Mouse (Mus musculus) spleen, adult 2 months (tissue): ENCODE results near the gene Zfr. TPM values are rescaled to one million over a fixed set of nuclear protein-coding genes. Genes with fewer than 3 reads are reported as not detected.
"Not testable (repeated sequence)": the region's sequence is repeated elsewhere in the genome, so short reads cannot be mapped to it uniquely, and the experiment has no call there.

Source experiments
- DNase-seq, 2 experiments: peaks; one replicate each; pipeline versions ENCODE4 v3.0.0 to v3.0.0-alpha.2; 2012 to 2021; ENCODE audit warnings: low spot score in 2 of 2, low read depth in 1 of 2
- H3K27ac ChIP-seq: fragments of 200-500 bp; 2 replicates; pipeline ENCODE4 v1.5.1; 2012; ENCODE audit warnings: low read length, inconsistent platforms; ENCODE audit not compliant: insufficient read depth
- H3K27me3 ChIP-seq: fragments of 200-500 bp; 2 replicates; pipeline ENCODE4 v1.6.1; 2012; ENCODE audit warnings: mild to moderate bottlenecking, moderate library complexity, low read length, inconsistent platforms; ENCODE audit not compliant: control insufficient read depth, insufficient read depth
- H3K36me3 ChIP-seq: fragments of 200-500 bp; 2 replicates; pipeline ENCODE4 v1.6.1; 2012; ENCODE audit warnings: mild to moderate bottlenecking, low read length, inconsistent platforms; ENCODE audit not compliant: control insufficient read depth, insufficient read depth
- H3K4me1 ChIP-seq: fragments of 200-500 bp; 2 replicates; pipeline ENCODE4 v1.6.1; 2011; ENCODE audit warnings: inconsistent platforms; ENCODE audit not compliant: control insufficient read depth, insufficient read depth, insufficient read length
- H3K4me3 ChIP-seq: fragments of 200-500 bp; 2 replicates; pipeline ENCODE4 v1.5.1; 2011; ENCODE audit warnings: mild to moderate bottlenecking, inconsistent platforms; ENCODE audit not compliant: insufficient read depth, insufficient read length; ENCODE audit errors: extremely low read depth
- CTCF ChIP-seq: fragments of 200-500 bp; IDR thresholded peaks from 2 replicates; pipeline ENCODE4 v1.5.1; 2011; ENCODE audit warnings: mild to moderate bottlenecking, inconsistent platforms; ENCODE audit not compliant: insufficient read depth, insufficient read length, insufficient replicate concordance; ENCODE audit errors: extremely low read depth
- POLR2A ChIP-seq: fragments of 200-500 bp; IDR thresholded peaks from 2 replicates; pipeline ENCODE4 v1.6.1; 2011; ENCODE audit warnings: low read depth, low read length, inconsistent platforms
- WGBS: fragments of 180-500 bp; shearing (Covaris S2); methylation state at CpG from one replicate; pipeline ENCODE4 v1.1.7; 2018; 5-methylcytosine and 5-hydroxymethylcytosine counted together
- polyA plus RNA-seq: library from polyadenylated mRNA; depleted of rRNA; stranded (reverse); fragments of >200 nt; gene quantifications from 2 replicates; pipeline ENCODE4 v1.2.3, GENCODE M21; 2012

Gene Zfr
- polyA plus RNA-seq, 1 experiment = 77.2 TPM

DNA sequence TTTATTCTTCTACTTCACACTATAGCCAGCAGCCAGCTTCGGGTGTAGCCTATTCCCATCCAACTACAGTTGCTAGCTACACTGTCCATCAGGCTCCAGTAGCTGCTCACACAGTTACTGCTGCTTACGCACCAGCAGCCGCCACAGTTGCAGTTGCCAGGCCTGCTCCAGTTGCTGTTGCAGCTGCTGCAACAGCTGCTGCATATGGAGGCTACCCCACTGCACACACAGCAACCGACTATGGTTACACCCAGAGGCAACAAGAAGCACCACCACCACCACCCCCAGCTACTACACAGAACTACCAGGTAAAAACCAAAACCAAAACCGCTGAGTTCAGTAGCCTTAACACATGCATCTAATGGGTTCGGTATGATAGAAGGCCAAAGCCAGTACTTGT is 18.7 kb downstream of the Zfr start:
- Histone ChIP-seq H3K4me3 (no peak overlapping the region), H3K36me3 (peaks cover 9% of the 10 kb centered on the region), H3K27ac (no peak overlapping the region), H3K27me3 (no peaks in the 10 kb centered on the region), H3K4me1 (no peaks in the 10 kb centered on the region)
- WGBS = 81% methylated on average over 6 of the region's 6 CpGs
- TF ChIP-seq POLR2A = no peak
- no peak for TF ChIP-seq CTCF
- no peak for DNase-seq

DNA sequence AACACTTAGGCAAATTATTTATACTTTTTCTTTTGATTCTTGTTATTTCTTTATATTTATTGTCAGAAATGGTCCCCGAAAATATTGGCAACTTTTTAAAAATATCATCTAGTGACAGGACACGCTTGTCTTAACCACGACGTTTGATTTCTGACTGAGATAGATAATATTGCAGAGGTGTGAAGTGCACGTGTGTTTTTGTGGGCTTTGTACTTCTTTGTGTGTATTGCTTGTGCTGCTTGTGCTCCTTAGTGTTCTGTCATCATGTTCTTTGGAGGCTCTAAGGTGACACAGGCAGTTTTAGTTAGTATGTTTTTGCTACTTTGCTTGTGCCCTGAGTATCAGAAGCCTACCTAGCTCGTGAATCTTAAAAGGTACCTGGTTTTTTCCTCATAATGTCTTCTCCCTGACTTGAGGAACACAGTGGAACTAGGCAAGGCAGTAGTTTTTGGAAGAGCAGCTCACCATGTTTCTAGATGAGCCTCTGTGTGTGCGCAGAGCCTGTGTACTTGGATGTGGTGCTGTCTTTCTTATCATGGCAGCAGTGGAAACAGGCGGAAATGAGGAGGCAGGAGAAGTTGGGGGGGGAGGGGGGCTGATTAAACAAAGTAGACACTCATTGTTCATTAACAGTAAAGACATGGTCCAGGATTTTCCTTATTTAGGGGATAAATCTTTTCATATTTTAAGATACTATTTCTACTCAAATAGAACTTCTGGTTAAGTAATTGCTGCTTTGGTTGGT is 23.5 kb downstream of the Zfr start:
- no peak overlapping the region for H3K4me3 ChIP-seq
- TF ChIP-seq POLR2A (no peak), CTCF (no peak)
- DNase-seq = no peak
- WGBS = 79% methylated on average over 8 of the region's 8 CpGs
- H3K36me3 ChIP-seq = peaks cover 15% of the 10 kb centered on the region
- no peak overlapping the region for H3K27ac ChIP-seq
- no peaks in the 10 kb centered on the region for H3K27me3 ChIP-seq
- no peaks in the 10 kb centered on the region for H3K4me1 ChIP-seq

DNA sequence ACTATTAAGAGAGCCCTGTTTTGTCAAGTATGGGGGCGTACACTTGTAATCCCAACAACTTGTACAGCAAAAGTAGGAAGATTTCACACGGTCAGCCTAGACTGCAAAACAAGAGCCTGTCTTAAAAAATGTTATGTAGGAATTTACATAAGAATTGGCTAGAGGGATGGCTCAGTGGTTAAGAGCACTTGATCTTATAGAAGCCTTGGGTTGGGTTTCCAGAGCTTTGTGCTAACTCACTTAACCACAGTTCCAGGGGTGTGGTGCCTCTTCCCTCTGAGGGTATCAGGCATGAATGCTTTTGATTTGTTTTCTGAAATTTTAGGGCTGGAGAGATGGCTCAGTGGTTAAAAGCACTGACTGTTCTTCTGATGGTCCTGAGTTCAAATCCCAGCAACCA is 29.8 kb downstream of the Zfr start:
- Histone ChIP-seq H3K4me1 (no peaks in the 10 kb centered on the region), H3K36me3 (peaks cover 25% of the 10 kb centered on the region), H3K27ac (no peak overlapping the region), H3K4me3 (no peak overlapping the region), H3K27me3 (no peaks in the 10 kb centered on the region)
- TF ChIP-seq CTCF (no peak), POLR2A (no peak)
- 92% methylated on average over 2 of the region's 2 CpGs for WGBS
- no peak for DNase-seq

DNA sequence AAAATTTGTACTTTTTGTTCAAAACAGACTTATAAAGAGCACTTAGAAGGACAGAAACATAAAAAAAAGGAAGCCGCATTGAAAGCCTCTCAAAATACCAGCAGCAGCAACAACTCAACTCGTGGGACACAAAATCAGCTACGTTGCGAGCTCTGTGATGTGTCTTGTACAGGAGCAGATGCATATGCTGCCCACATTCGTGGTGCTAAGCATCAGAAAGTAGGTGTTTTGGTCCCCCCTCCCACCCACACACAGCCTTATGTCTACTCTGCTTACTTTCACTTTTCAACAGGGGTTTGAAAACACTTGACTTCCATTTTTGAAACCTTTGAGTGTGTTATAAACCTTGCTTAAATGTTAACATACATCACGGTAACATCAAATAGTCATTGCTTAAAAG is 31.9 kb downstream of the Zfr start:
- no peaks in the 10 kb centered on the region for H3K4me1 ChIP-seq
- DNase-seq = no peak
- no peak overlapping the region for H3K27ac ChIP-seq
- no peak overlapping the region for H3K4me3 ChIP-seq
- 83% methylated on average over 6 of the region's 6 CpGs for WGBS
- no peaks in the 10 kb centered on the region for H3K27me3 ChIP-seq
- TF ChIP-seq POLR2A (no peak), CTCF (no peak)
- H3K36me3 ChIP-seq = peaks cover 29% of the 10 kb centered on the region

DNA sequence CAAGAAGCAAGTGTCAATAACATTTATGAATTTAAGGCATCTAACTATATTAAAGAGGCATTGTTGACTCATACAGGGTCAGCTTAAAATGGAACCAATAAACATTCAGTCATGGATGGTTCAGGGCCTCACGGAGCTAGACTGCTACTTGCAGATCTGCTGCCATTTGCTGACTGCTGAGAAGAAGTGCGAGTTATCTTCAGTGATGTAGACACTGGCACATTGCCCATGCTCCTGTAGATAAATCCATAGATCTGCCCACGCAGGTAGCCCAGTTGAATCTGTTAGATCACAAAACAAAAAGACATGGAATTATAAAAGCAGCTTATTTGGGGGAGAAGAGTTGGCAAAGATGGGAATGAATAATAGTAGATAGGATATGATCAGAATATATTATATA is 36.1 kb downstream of the Zfr start:
- no peaks in the 10 kb centered on the region for H3K4me1 ChIP-seq
- 89% methylated on average over 3 of the region's 3 CpGs for WGBS
- TF ChIP-seq CTCF (no peak), POLR2A (no peak)
- H3K27ac ChIP-seq = no peak overlapping the region
- H3K27me3 ChIP-seq = no peaks in the 10 kb centered on the region
- H3K4me3 ChIP-seq = no peak overlapping the region
- peaks cover 33% of the 10 kb centered on the region for H3K36me3 ChIP-seq
- DNase-seq = no peak

DNA sequence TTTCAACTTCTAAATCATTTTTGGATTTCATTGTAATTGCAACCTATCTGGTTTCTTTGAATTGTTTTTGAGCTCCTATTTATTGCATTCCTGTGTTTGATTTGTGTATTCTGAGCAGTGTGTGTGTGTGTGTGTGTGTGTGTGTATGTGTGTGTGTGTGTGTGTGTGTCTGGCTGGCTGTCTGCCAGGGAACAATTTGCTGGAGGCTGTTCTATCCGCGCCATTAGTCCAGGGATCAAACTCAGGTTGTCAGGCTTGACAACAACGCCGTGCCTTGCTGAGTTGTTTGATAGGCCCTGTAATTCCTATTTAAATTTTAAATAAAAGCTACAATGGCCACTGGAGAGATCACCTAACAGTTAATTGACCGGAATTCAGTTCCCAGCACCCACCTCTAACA is 60.5 kb downstream of the Zfr start:
- WGBS = 96% methylated on average over 5 of the region's 5 CpGs
- Histone ChIP-seq H3K27ac (no peak overlapping the region), H3K4me3 (no peak overlapping the region), H3K36me3 (peaks cover 14% of the 10 kb centered on the region), H3K4me1 (no peaks in the 10 kb centered on the region), H3K27me3 (no peaks in the 10 kb centered on the region)
- no peak for DNase-seq
- TF ChIP-seq CTCF (no peak), POLR2A (no peak)

DNA sequence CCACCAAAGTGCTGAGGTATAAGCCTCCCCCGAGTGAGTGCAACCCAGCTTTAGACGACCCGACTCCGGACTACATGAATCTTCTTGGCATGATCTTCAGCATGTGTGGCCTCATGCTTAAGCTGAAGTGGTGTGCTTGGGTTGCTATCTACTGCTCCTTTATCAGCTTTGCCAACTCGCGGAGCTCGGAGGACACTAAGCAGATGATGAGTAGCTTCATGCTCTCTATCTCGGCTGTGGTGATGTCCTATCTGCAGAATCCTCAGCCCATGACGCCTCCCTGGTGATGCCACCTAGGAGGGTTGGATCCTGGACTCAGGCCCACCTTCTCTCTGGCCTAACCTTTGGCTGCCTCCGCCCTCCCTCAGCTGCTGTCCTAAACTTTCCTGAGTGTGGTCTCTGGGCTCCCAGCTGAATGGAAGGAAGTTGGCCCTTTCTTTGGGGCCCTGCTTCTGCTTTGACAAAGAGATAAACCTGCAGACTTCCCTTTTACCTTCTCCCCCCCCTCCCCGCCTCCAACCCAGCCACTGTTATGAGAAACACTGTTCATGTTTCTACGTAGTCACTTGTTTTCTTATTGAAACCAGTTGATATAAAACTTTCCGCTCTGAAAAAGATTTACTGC is 63.7 kb downstream of the Zfr start:
- WGBS = 74% methylated on average over 13 of the region's 13 CpGs
- H3K4me3 ChIP-seq, DNase-seq, H3K4me1 ChIP-seq, H3K27me3 ChIP-seq: not testable (repeated sequence)
- Histone ChIP-seq H3K36me3 (peaks cover 10% of the 10 kb centered on the region), H3K27ac (0 out of 2 replicates have a peak overlapping the region, but pooled peaks have one; percentile 29)
